Comparison of ENCODE assay signal across 18 mouse cellular contexts in the genomic region with DNA sequence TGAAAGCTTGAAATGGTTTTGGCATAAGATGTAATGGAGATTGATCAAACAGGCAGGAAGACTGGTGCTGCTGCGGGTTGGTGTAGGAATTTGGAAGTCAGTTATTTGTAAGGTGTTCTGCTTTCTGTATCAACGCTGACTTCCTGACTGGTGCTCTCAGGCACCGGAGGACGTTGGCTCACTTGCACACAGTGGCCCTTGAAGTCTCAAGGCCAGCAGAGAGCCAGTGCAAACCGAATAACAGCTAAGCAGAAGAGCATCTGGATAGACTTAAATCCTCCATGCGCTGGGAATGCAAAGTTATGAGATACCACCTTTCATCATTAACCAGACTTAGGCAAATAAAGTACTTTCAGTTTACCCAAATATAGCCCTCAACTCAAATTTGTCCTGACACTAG.
"Had no signal": no experiment of that assay in that cellular context is flagged by ENCODE, and none has a peak within 500 bp of the region (broad histone marks: within the 10 kb centered on the region; RNA-seq: fewer than 3 reads in every experiment).

No protein-coding gene starts in this region.

- DNase-seq: lung, adult 18-20 months; lung, embryonic 14.5 days; lung, postnatal 10 days; lung, postnatal 4 days; midbrain, embryonic 14.5 days; retina, postnatal 1 day; right cerebral cortex, adult 18-20 months; right cerebral cortex, postnatal 25 days; right cerebral cortex, postnatal 4 days; spleen, adult 18-20 months; thymus, adult 18-20 months; thymus, postnatal 14 days; thymus, postnatal 36 days had no signal

- H3K27ac ChIP-seq: midbrain, embryonic 10.5 days; midbrain, embryonic 12.5 days; neural tube, embryonic 13.5 days; neural tube, embryonic 15.5 days had no signal

- H3K4me3 ChIP-seq: midbrain, embryonic 10.5 days; midbrain, embryonic 12.5 days; myocyte; neural tube, embryonic 13.5 days; neural tube, embryonic 15.5 days had no signal
